Mouse (Mus musculus) skeletal muscle tissue, adult 2 months (tissue): ENCODE data around the gene Nmnat3.

Source experiments
- DNase-seq: peaks from one replicate; pipeline ENCODE4 v3.0.0-alpha.2; 2012; ENCODE audit warnings: low read depth, low spot score

The Nmnat3 gene

DNA sequence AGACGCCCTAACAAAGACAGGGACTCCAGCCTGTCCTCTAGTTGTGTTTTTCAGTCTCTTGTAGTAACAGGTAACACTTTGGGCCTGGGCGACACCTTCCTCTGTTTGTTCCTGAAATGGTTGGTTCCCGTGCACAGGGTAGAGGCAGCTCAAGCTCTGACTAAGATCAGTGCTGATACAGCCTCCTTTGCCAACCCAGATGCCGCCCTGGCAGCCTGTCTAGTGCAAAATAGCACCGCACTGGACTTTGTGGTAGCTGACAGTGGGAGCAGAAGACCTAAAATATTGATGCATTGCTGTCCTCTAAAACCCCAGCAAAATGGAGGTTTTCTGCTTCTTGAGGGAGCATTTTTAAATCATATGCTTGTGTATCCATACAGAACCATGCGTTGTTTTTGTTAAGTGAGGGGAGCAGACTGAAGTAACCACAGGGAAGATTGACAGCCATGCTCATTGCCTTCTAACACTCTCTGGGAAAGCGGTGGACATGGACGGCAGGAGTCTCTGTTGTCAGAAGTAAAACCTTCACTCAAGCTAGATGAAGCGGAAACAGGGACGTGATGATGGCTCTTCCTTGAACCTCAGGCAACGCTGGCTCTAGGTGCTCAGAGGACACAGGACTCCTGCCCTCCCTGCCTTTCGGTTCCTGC, 24.2 kb downstream of the Nmnat3 start:
- no peak for DNase-seq

DNA sequence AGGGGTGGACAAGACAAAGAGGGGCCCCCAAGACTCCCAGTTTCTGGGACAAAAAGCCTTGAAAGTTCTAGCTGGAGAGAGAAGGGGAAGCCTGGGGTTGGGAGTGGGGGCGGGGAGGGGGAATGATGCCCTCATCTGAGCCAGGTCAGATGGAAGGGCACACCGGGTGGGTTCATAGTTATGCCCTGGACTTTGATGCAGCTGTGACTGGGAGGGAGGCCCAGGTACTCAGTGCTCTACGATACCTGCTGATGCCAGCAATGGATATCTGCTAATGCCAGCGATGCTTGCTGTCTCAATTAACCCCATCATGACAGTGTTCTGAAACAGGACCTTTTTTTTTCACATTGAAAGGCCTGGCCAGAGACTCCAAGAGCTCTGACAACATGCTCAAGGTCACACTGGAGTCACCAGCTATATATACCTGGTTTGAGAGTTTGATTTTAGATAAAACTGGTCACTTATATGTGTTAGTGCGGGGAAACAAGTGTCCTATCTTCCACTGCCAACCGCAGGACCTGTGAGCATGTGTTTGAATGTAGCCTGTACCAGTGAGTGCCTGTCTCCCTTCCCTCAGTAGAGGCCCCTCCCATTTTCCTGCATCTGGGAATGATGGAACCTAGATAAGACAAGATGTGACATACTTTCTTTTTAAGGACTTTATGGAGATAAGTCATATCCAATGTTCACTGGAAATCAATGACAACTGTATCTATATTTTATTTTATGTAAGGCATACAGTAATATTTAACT, 25.6 kb downstream of the Nmnat3 start:
- no peak for DNase-seq

- DNase-seq: no peak
Observed at GRCm38 (mm10) chr9:98313587-98313986, 26.4 kb downstream of the Nmnat3 start.

- DNase-seq: no peak
Observed at GRCm38 (mm10) chr9:98314059-98314650, 26.9 kb downstream of the Nmnat3 start.

DNA sequence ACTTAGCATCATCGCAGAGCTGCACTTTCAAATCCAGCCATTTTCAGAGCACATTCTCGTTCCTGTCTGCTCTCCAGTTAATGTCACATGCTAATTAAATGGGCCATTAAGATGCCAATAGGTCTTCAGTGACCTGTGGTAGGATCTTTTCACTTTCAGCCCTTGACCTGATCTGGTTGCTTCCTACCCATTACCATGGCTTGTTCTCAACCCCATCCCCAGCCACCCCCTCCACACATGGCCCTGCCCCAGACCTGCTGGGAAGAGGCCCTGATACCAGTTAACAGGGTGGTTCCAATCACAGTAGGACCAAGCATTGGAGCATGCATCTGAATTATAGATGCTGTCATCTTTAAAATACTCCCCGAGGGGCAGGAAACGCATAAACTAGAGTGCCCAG, 30.7 kb downstream of the Nmnat3 start:
- no peak for DNase-seq

GRCm38 (mm10) chr9:98318875-98319274, 31.6 kb downstream of the Nmnat3 start:
- DNase-seq: no peak

- DNase-seq: no peak
Observed at GRCm38 (mm10) chr9:98320785-98321184, 33.5 kb downstream of the Nmnat3 start.

DNA sequence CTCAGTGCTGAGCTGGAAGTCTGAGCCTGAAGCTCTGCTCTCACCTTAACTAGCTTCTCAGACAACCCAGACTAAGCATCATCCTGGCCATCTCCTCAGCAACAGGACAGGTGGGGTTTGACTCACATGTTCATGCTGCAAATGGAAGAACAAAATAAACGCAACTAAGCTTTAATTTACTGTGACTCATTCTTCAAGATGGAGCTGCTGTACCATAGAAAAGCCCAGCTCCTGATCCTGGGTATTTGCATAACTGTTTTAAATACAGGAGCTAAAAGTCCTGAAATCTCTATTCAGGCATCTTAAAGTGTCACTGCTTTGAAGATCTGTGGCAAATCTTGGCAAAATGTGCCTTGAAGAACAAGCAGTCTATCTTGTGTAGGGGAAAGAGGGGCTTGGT, 38.9 kb downstream of the Nmnat3 start:
- DNase-seq: no peak

DNA sequence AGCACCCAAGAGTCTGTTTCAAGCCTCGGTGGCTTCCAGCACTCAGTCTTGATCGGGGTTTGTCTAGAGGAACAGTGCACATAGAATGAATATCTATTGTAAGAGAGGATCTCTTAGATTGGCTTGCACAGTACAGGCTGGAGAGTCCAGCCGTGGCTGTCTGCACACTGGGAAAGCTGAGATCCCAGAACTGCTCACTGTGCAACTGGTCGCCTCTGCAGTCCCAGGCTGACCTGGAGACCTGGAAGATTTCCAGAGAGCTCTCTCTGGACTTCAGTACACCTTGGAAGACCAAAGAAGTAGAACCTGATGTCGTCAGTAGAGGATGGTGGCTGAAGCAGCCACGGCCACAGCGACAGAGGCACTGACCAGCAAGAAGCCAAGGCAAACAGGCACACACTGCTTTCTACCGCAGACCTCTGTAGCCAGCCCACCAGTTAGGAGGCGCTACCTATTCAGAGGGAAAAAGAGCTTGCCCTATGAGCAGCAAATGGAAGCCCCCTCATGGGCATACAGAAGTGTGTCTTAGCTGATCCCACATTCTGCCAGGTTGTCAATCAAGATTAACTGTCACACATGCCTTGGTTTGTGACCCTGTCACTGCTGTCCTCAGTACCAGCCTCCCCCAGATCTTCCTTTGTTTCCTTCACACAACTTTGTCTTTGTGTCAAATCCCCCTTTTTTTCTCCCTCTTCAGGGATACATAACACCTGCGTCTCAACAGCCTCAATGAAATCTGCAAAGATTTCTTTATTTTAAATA, 41.4 kb downstream of the Nmnat3 start:
- DNase-seq: peak; percentile 19

DNA sequence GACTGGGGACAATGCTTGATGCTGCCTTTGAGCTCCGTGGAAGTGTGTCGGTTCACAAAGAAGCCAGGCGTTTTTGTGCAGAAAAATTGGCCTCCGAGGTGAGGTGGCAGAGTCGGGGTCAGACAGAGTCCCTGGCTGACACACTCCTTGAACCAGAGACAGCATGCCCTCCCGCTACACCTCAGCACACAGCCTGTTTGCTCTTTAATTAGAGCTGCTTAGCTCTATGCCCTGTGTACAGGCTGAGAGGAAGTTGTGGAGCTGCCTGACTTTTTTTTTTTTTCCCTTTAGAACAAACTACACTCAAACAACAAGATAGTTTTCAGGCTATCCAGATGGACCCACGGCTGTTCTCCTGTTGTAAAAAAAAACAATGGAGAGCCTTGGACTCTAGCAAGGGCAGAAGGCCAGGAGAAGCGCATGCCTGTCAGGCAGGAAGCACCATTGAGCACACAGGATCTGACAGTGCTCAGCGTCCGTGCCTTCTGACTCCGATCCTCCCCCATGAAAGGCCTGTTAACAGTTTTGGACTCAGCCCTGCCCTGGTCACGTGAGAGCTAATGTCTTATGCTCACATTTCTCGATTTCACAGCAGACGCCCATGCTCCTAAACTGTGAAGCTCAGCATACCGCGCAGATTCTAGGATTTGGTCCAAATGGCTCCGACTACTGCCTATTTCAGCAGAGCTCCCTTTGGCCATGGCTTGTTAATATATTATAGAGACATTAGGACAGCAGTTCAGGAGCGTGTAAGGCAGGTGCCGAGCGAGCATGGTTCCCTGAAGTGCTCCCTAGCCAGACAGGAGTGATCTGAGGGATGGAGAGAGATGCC, 42.3 kb downstream of the Nmnat3 start:
- peak; percentile 73 for DNase-seq

GRCm38 (mm10) chr9:98333219-98333754, 46.1 kb downstream of the Nmnat3 start:
- no peak for DNase-seq

DNA sequence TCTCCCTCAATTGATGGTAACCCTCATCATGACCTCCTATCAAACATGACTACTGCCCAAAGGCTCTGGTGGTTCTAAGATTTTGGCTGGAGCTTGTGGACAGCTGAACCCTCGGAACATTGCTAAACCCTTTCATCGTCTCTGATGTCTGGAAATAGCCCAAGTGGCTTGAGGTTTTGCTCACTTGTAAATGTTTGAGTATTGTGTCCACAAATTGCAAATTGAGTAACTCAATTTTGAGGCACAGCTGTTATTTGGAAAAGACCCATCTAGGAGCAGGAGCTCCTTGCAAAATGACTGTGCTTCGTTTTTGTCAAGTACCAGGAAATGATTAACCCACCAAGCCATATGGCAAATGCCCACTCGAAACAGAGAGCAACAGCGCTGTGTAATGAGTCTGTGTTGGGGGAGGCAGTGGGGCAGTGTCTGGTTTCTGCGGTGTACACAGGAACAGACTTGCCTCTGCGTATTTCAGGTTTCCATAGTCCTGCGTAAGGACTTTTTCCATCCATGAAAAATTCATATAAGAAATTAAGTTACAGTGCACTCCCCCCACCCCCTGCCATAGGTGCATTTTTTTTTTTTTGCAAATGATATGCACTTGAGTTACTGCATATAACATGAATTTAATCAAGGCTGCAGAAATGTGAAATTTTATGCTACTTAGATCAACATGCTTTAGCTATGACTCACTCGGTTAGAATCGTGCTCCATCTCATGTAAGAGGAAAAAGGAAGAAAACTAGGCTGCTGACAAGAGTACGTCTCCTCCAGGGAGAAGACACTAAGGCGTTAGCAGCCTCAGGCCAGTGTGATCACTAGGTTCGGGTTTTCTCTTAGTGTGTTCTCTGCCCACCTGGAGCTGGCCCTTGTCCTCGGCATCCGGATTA, 50.9 kb downstream of the Nmnat3 start:
- DNase-seq: peak; percentile 29

DNA sequence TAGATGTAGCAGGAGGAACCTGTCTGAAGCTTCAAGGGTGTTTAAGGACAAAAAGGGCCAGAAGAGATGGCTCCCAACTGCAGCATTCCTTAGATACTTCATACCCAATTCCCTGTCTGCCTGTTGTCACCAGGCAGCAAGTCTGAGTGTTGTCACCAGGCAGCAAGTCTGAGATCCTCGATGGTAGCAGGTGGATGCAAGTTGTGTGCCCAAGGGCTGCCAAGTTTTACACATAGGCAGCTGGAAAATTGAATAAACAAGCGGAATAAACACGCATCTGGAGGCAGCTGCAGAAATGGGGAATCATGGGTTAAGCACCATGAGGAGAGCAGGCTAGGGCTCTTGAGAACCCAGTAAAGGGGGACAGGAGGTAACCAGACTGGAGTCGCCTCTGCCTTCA, 52.7 kb downstream of the Nmnat3 start:
- no peak for DNase-seq

DNA sequence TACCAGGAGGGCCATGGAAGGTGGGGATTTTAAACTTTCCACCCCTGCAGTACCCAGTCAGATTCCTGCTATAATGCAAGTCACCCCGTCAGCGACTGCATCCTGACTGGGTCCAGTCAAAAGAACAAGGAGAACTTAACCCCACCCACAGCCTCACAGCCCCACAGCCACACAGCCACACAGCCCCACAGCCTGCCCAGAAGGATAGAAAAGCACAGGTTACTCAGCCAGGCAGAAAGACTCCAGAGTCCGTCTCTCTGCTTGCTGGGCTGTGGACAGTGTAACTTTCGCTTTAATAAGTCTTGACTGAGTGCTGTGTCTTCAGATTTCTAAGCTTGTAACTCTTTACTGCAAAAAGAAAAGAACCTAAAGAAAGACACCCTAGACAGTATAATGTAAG, 53.2 kb downstream of the Nmnat3 start:
- no peak for DNase-seq

DNA sequence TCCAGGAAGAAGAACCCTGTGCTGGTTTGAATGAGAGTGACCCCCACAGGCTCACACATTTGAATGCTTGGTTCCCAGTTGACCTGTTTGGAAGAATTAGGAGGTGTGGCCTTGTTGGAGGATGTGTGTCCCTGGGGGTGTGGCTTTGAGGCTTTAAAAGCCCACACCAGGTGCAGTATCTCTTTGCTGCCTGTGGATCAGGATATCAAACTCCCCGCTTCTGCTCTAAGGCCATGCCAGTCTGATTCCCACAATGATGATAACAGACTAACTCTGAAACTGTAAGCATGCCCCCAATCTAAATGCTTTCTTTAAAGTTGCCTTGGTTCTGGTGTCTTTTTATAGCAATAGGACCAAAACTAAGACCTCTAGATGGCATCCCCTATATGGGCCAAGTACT, 58.6 kb downstream of the Nmnat3 start:
- no peak for DNase-seq

- no peak for DNase-seq
Observed at GRCm38 (mm10) chr9:98346240-98346639, 59.0 kb downstream of the Nmnat3 start.

DNA sequence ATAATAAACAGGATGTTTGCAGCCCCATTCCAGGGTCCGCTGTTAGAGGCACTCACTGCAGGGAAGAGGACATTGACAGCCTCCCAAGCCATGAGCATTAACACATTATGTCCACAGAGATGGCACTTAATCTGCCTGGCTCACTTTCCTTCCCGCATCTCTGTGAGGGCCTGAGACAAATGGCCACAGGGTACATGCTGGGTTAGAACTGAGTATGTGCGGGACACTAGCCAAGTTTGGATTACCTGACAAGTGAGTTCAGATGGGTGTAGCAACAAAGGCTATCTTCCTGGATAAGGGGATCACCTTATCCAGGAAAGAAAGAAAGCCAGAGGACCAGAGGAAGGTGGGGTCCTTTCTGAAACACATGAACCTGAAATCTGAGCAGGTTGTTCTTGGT, 59.8 kb downstream of the Nmnat3 start:
- no peak for DNase-seq

GRCm38 (mm10) chr9:98350318-98351144, 63.3 kb downstream of the Nmnat3 start:
- no peak for DNase-seq

DNA sequence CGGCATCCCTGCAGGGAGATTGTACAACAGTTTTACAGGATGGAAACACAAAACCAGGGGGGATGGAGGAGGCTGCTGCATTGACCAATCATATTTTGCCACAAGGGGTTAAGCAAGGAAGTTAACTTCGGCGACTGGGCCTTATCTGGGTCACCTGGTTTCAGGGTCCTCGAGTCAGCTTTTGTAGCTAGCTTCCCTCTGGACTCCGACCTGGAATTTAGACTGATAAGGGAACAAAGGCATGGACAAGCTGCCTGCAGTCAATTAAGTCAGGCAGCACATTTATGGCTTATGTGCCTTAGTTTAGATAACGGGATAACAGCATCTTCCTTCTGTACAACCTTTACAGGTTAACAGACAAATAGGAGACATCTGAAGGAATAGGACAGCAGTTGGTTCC, 65.1 kb downstream of the Nmnat3 start:
- no peak for DNase-seq
